Mouse (Mus musculus) testis, adult 2 months (tissue): ENCODE data around the gene Olfr781.

Experiments used
- CTCF ChIP-seq: fragments of 200-500 bp; IDR thresholded peaks from 2 replicates; pipeline ENCODE4 v1.5.1; 2012; ENCODE audit warnings: low read depth, mild to moderate bottlenecking, inconsistent platforms, low read length, moderate library complexity; ENCODE audit not compliant: control insufficient read depth, insufficient read depth, insufficient replicate concordance
- POLR2A ChIP-seq: fragments of 200-500 bp; IDR thresholded peaks from 2 replicates; pipeline ENCODE4 v1.6.1; 2012; ENCODE audit warnings: low read depth, mild to moderate bottlenecking, inconsistent platforms, low read length, moderate library complexity; ENCODE audit not compliant: control insufficient read depth

GRCm38 (mm10) chr10:129348550-129348949, 19.9 kb downstream of the Olfr781 start, which contains the start of gene Olfr782:
- TF ChIP-seq POLR2A (no peak), CTCF (no peak)
